Mouse (Mus musculus) heart, adult 2 months (tissue): ENCODE measurements around the gene Elmo1. TPM values are rescaled to one million over a fixed set of nuclear protein-coding genes. Genes with fewer than 3 reads are reported as not detected.

Experiments
- DNase-seq, 2 experiments: peaks; one replicate each; pipeline ENCODE4 v3.0.0; 2021
- H3K27ac ChIP-seq: fragments of 200-600 bp; 2 replicates; pipeline ENCODE4 v1.8.1; 2022
- H3K27me3 ChIP-seq: fragments of 200-500 bp; 2 replicates; pipeline ENCODE4 v1.6.1; 2012; ENCODE audit warnings: mild to moderate bottlenecking, low read length, inconsistent platforms, mixed read lengths; ENCODE audit not compliant: control insufficient read depth, insufficient read depth
- H3K36me3 ChIP-seq: fragments of 200-500 bp; 2 replicates; pipeline ENCODE4 v1.6.1; 2012; ENCODE audit warnings: low read length, inconsistent platforms; ENCODE audit not compliant: control insufficient read depth, insufficient read depth
- H3K4me1 ChIP-seq: fragments of 200-500 bp; 2 replicates; pipeline ENCODE4 v1.6.1; 2011; ENCODE audit warnings: low read length; ENCODE audit not compliant: control insufficient read depth, insufficient read depth
- H3K4me3 ChIP-seq: fragments of 200-600 bp; 2 replicates; pipeline ENCODE4 v1.8.1; 2022
- H3K79me2 ChIP-seq: fragments of 200-500 bp; replicated peaks from 2 replicates; pipeline ENCODE4 v1.6.1; 2012; ENCODE audit warnings: mild to moderate bottlenecking, inconsistent platforms, low read length, moderate library complexity, mixed read lengths; ENCODE audit not compliant: control insufficient read depth, insufficient read depth
- H3K9ac ChIP-seq: fragments of 200-500 bp; 2 replicates; pipeline ENCODE4 v1.6.1; 2012; ENCODE audit warnings: low read depth, mild to moderate bottlenecking, control low read depth, inconsistent platforms, low read length, mixed read lengths
- CTCF ChIP-seq: fragments of 200-600 bp; IDR thresholded peaks from 2 replicates; pipeline ENCODE4 v1.8.1; 2022; ENCODE audit warnings: antibody characterized with exemption, mild to moderate bottlenecking, moderate library complexity
- EP300 ChIP-seq: fragments of 200-500 bp; IDR thresholded peaks from 2 replicates; pipeline ENCODE4 v1.6.1; 2011; ENCODE audit warnings: low read depth, low read length, control low read depth; ENCODE audit not compliant: insufficient read depth
- POLR2A ChIP-seq: fragments of 200-500 bp; IDR thresholded peaks from 2 replicates; pipeline ENCODE4 v1.6.1; 2011; ENCODE audit warnings: mild to moderate bottlenecking, low read depth, low read length, control low read depth; ENCODE audit not compliant: insufficient read depth
- WGBS: fragments of 180-500 bp; shearing (Covaris S2); methylation state at CpG from one replicate; pipeline ENCODE4 v1.1.7; 2018; 5-methylcytosine and 5-hydroxymethylcytosine counted together
- intact Hi-C: fragments of 180-260 bp; cut with DNase I; formaldehyde crosslinking; loops from one replicate; pipeline ENCODE4 v1.15.1; 2025
- polyA plus RNA-seq: library from polyadenylated mRNA; depleted of rRNA; stranded (reverse); fragments of >200 nt; gene quantifications from 2 replicates; pipeline ENCODE4 v1.2.3, GENCODE M21; 2012
- total RNA-seq, 2 experiments: library from RNA; stranded (reverse); gene quantifications; 2 replicates each; pipeline ENCODE4 v1.2.3; 2021

The Elmo1 gene
- total and polyA plus RNA-seq, 3 experiments, result 7.0 to 9.1 (median 7.1) TPM

GRCm38 (mm10) chr13:20212665-20213064, 122.3 kb downstream of the Elmo1 start:
- no peak overlapping the region for H3K27ac ChIP-seq
- 86% methylated on average over 6 of the region's 6 CpGs for WGBS

DNA sequence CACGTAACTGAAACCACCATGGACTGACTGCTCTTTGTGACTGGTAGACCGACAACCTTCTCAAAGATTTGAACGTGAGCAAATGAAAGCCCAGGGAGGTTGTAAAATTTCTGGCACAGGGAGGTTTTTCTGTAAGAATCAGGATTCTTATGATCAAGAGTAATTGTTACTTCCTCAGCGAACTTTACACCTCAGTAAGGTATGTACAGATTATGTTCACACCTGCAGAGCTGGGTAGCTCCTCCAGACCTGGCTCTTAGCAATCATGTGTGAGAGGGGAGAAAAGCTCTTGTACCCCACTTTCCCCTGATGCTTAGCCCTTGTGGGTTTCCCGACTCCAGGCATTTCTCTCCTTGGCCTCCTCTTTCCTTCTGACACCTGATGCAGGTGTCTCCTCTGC, 123.5 kb downstream of the Elmo1 start:
- no peak for DNase-seq
- WGBS, result 85% methylated on average over 5 of the region's 5 CpGs
- H3K79me2 ChIP-seq, result no peaks in the 10 kb centered on the region
- TF ChIP-seq POLR2A (no peak), CTCF (no peak), EP300 (no peak)
- no peak overlapping the region for H3K27ac ChIP-seq
- H3K36me3 ChIP-seq, result no peaks in the 10 kb centered on the region
- intact Hi-C loops, result no loop called here
- no peaks in the 10 kb centered on the region for H3K27me3 ChIP-seq
- H3K4me3 ChIP-seq, result no peak overlapping the region
- no peak overlapping the region for H3K9ac ChIP-seq
- H3K4me1 ChIP-seq, result no peaks in the 10 kb centered on the region; the same call in 1 of the 2 replicates

More at GRCm38 (mm10) chr13:20212665-20213064, 122.3 kb downstream of the Elmo1 start:
- Histone ChIP-seq H3K36me3 (peaks cover 2% of the 10 kb centered on the region; the same call in 1 of the 2 replicates), H3K79me2 (no peaks in the 10 kb centered on the region), H3K9ac (no peak overlapping the region), H3K27me3 (no peaks in the 10 kb centered on the region), H3K4me1 (peaks cover 2% of the 10 kb centered on the region), H3K4me3 (no peak overlapping the region)
- DNase-seq, result no peak
- intact Hi-C loops, result no loop called here
- TF ChIP-seq CTCF, result no peak
- no peak for TF ChIP-seq POLR2A
- TF ChIP-seq EP300, result no peak

- no peak for TF ChIP-seq POLR2A
- TF ChIP-seq CTCF, result no peak
- no peak for DNase-seq
- intact Hi-C loops, result no loop called here
- no peaks in the 10 kb centered on the region for H3K27me3 ChIP-seq
- H3K27ac ChIP-seq, result peak overlapping the region; percentile 0; the same call in 1 of the 2 replicates
- WGBS, result 58% methylated on average over 4 of the region's 4 CpGs
- no peak overlapping the region for H3K9ac ChIP-seq
- no peaks in the 10 kb centered on the region for H3K79me2 ChIP-seq
- no peaks in the 10 kb centered on the region for H3K36me3 ChIP-seq
- no peak overlapping the region for H3K4me3 ChIP-seq
- H3K4me1 ChIP-seq, result no peaks in the 10 kb centered on the region; the same call in 1 of the 2 replicates
These were observed 127.2 kb downstream of the Elmo1 start for GRCm38 (mm10) chr13:20217453-20218090.

DNA sequence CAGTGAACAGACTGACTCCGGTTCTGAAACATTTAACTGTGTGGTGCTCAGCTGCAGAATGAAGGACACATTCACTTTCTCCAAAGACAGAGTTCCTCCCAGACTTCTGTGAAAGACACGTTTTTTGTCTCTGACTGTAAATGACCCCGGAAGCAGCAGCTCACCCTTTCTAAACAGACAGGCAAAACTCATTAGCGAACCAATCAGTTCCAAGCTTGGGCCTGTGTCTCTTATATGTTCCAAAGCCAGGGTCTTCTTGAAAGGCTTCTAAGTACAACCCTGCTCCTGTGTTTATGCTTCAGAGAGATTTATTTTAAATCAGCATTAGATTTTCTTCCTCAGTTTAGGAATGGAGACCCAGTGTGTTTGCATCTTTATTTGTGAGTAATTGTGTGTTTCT, 127.7 kb downstream of the Elmo1 start:
- TF ChIP-seq POLR2A (no peak), EP300 (no peak), CTCF (no peak)
- no peaks in the 10 kb centered on the region for H3K36me3 ChIP-seq

DNA sequence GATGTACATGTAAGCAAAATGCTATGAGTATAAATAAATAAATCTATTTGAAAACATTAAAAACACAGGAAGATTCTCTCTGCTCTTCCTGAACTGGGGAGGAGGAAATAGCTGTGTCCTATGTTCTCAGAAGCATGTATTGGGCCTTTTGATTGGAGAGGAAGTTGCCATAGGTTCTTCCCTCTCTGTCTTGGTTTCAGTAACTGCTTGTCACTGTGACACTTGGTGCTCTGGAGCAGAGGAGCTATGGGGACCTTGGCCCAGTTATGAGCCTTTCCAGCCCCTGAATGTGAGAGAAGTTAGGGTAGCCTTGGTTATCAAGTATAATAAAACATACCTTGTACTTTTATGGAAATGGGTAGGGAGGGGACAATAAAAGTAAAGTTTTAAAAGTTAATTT, 130.0 kb downstream of the Elmo1 start:
- Histone ChIP-seq H3K4me3 (no peak overlapping the region), H3K36me3 (no peaks in the 10 kb centered on the region), H3K9ac (no peak overlapping the region), H3K27me3 (no peaks in the 10 kb centered on the region), H3K79me2 (no peaks in the 10 kb centered on the region), H3K27ac (no peak overlapping the region), H3K4me1 (no peaks in the 10 kb centered on the region)
- TF ChIP-seq EP300, result no peak
- TF ChIP-seq CTCF, result no peak
- TF ChIP-seq POLR2A, result no peak
- DNase-seq, result no peak
- intact Hi-C loops, result no loop called here

More for the DNA sequence above, 127.7 kb downstream of the Elmo1 start:
- no peaks in the 10 kb centered on the region for H3K27me3 ChIP-seq
- intact Hi-C loops, result no loop called here
- no peak overlapping the region for H3K4me3 ChIP-seq
- H3K4me1 ChIP-seq, result no peaks in the 10 kb centered on the region
- H3K27ac ChIP-seq, result peak overlapping the region; percentile 0; the same call in 1 of the 2 replicates
- 53% methylated on average over 4 of the region's 4 CpGs for WGBS
- H3K9ac ChIP-seq, result no peak overlapping the region
- no peaks in the 10 kb centered on the region for H3K79me2 ChIP-seq
- DNase-seq, result no peak

GRCm38 (mm10) chr13:20227923-20228705, 137.7 kb downstream of the Elmo1 start:
- Histone ChIP-seq H3K27ac (no peak overlapping the region), H3K79me2 (no peaks in the 10 kb centered on the region), H3K4me3 (no peak overlapping the region), H3K36me3 (peaks cover 9% of the 10 kb centered on the region), H3K4me1 (peaks cover 11% of the 10 kb centered on the region), H3K9ac (no peak overlapping the region), H3K27me3 (no peaks in the 10 kb centered on the region)
- 77% methylated on average over 11 of the region's 11 CpGs for WGBS
- intact Hi-C loops, result no loop called here
- no peak for DNase-seq
- TF ChIP-seq CTCF (no peak), POLR2A (no peak), EP300 (no peak)
